Mouse (Mus musculus) adrenal gland, postnatal 4 days (tissue): ENCODE results near the gene Trmt13. TPM values are rescaled to one million over a fixed set of nuclear protein-coding genes. Genes with fewer than 3 reads are reported as not detected.
"Not testable (repeated sequence)": the region's sequence is repeated elsewhere in the genome, so short reads cannot be mapped to it uniquely, and the experiment has no call there.

Experiments used
- DNase-seq, 2 experiments: peaks; one replicate each; pipeline ENCODE4 v3.0.0; 2021 to 2022; ENCODE audit warnings: low spot score in 2 of 2, mixed read lengths in 2 of 2
- long read RNA-seq, 2 experiments: library from polyadenylated mRNA; stranded (forward); transcript quantifications; one replicate each; pipeline ENCODE4 v2.0.0; 2021
- total RNA-seq, 2 experiments: library from RNA; stranded (reverse); gene quantifications; 2 replicates each; pipeline ENCODE4 v1.2.3; 2021

The Trmt13 gene
- total RNA-seq: 10 to 100 TPM; 19.5 to 23.2 TPM
- long read RNA-seq, experiment 1, partial matches to known transcripts: 0 of 6 reads
- long read RNA-seq, experiment 1, other reads (novel, unspliced or antisense): 5 of 6 reads
- long read RNA-seq, experiment 2, partial matches to known transcripts: 2 of 10 reads
- long read RNA-seq, experiment 2, other reads (novel, unspliced or antisense): 7 of 10 reads

GRCm38 (mm10) chr3:116614295-116614892 is at the start of gene Trmt13:
Trmt13 (minus strand) TSS chr3:116614587.
- no peak for DNase-seq

- peak; percentile 96 to 98 for DNase-seq
Measured at GRCm38 (mm10) chr3:116662463-116662863, 48.1 kb upstream of the Trmt13 start, which contains the start of gene Mfsd14a. Mfsd14a (minus strand) TSS chr3:116662677.

GRCm38 (mm10) chr3:116661870-116662414 is 47.6 kb upstream of the Trmt13 start:
- no peak for DNase-seq

GRCm38 (mm10) chr3:116661288-116661869 is 47.0 kb upstream of the Trmt13 start:
- DNase-seq: no peak

- no peak for DNase-seq
Measured at GRCm38 (mm10) chr3:116659856-116660430, 45.6 kb upstream of the Trmt13 start.

- DNase-seq: no peak
Measured at GRCm38 (mm10) chr3:116658928-116659565, 44.7 kb upstream of the Trmt13 start.

GRCm38 (mm10) chr3:116656184-116656965 is 42.0 kb upstream of the Trmt13 start:
- DNase-seq: no peak

GRCm38 (mm10) chr3:116654051-116654450 is 39.7 kb upstream of the Trmt13 start:
- not testable (repeated sequence) for DNase-seq

- DNase-seq: no peak
Measured at GRCm38 (mm10) chr3:116653278-116653945, 39.0 kb upstream of the Trmt13 start.

GRCm38 (mm10) chr3:116652033-116652446 is 37.7 kb upstream of the Trmt13 start:
- no peak for DNase-seq

- no peak for DNase-seq
Measured at GRCm38 (mm10) chr3:116650698-116651097, 36.3 kb upstream of the Trmt13 start.

GRCm38 (mm10) chr3:116648805-116649204 is 34.4 kb upstream of the Trmt13 start:
- no peak for DNase-seq

GRCm38 (mm10) chr3:116646387-116646786 is 32.0 kb upstream of the Trmt13 start:
- DNase-seq: no peak

GRCm38 (mm10) chr3:116642373-116642772 is 28.0 kb upstream of the Trmt13 start:
- DNase-seq: no peak

GRCm38 (mm10) chr3:116641811-116642371 is 27.5 kb upstream of the Trmt13 start:
- no peak for DNase-seq

- DNase-seq: no peak
Measured at GRCm38 (mm10) chr3:116640024-116640423, 25.6 kb upstream of the Trmt13 start.

GRCm38 (mm10) chr3:116638572-116638971 is 24.2 kb upstream of the Trmt13 start:
- DNase-seq: no peak

GRCm38 (mm10) chr3:116637693-116638476 is 23.5 kb upstream of the Trmt13 start:
- DNase-seq: no peak

GRCm38 (mm10) chr3:116635799-116636198 is 21.4 kb upstream of the Trmt13 start:
- DNase-seq: no peak
